Mouse (Mus musculus) cerebellum, adult 2 months (tissue): Measurements from ENCODE around the gene Ppp6r3.

Source experiments
- CTCF ChIP-seq: fragments of 200-500 bp; IDR thresholded peaks from 2 replicates; pipeline ENCODE4 v1.5.1; 2011; ENCODE audit warnings: low read depth, mild to moderate bottlenecking, control low read depth, low read length, moderate library complexity, borderline replicate concordance; ENCODE audit not compliant: insufficient read depth
- POLR2A ChIP-seq: fragments of 200-500 bp; IDR thresholded peaks from 2 replicates; pipeline ENCODE4 v1.6.1; 2011; ENCODE audit warnings: low read length, control low read depth, borderline replicate concordance; ENCODE audit not compliant: insufficient read depth

GRCm38 (mm10) chr19:3457700-3458099 lies 117.8 kb downstream of the Ppp6r3 start:
- TF ChIP-seq POLR2A (no peak), CTCF (no peak)
